Mouse (Mus musculus) liver, adult 2 months (tissue): Measurements from ENCODE around the gene Ing2. TPM values are rescaled to one million over a fixed set of nuclear protein-coding genes. Genes with fewer than 3 reads are reported as not detected.

Source experiments
- DNase-seq: peaks from one replicate; pipeline ENCODE4 v3.0.0-alpha.2; 2011; ENCODE audit warnings: low read depth, low spot score; ENCODE audit errors: extremely low read depth
- H3K27ac ChIP-seq: fragments of 200-500 bp; replicated peaks from 2 replicates; pipeline ENCODE4 v1.5.1; 2012; ENCODE audit warnings: low read depth, mild to moderate bottlenecking, control low read depth, inconsistent platforms, low read length; ENCODE audit not compliant: insufficient read depth
- H3K27me3 ChIP-seq: fragments of 200-500 bp; 2 replicates; pipeline ENCODE4 v1.6.1; 2012; ENCODE audit warnings: mild to moderate bottlenecking, moderate library complexity, low read length, inconsistent platforms; ENCODE audit not compliant: control insufficient read depth, insufficient read depth
- H3K36me3 ChIP-seq: fragments of 200-500 bp; 2 replicates; pipeline ENCODE4 v1.6.1; 2012; ENCODE audit warnings: low read length, inconsistent platforms; ENCODE audit not compliant: control insufficient read depth, insufficient read depth
- H3K4me1 ChIP-seq: fragments of 200-500 bp; 2 replicates; pipeline ENCODE4 v1.6.1; 2011; ENCODE audit warnings: low read length; ENCODE audit not compliant: control insufficient read depth, insufficient read depth
- H3K4me3 ChIP-seq: fragments of 200-500 bp; 2 replicates; pipeline ENCODE4 v1.5.1; 2011; ENCODE audit warnings: low read depth, mild to moderate bottlenecking, control low read depth, low read length, moderate library complexity; ENCODE audit not compliant: insufficient read depth
- H3K79me2 ChIP-seq: fragments of 200-500 bp; 2 replicates; pipeline ENCODE4 v1.6.1; 2012; ENCODE audit warnings: inconsistent platforms, mild to moderate bottlenecking, low read length, moderate library complexity; ENCODE audit not compliant: control insufficient read depth, insufficient read depth
- H3K9ac ChIP-seq: fragments of 200-500 bp; 2 replicates; pipeline ENCODE4 v1.6.1; 2012; ENCODE audit warnings: low read depth, mild to moderate bottlenecking, control low read depth, inconsistent platforms, low read length
- CTCF ChIP-seq: fragments of 200-500 bp; IDR thresholded peaks from 2 replicates; pipeline ENCODE4 v1.5.1; 2011; ENCODE audit warnings: low read depth, low read length, control low read depth
- POLR2A ChIP-seq: fragments of 200-500 bp; IDR thresholded peaks from 2 replicates; pipeline ENCODE4 v1.6.1; 2011; ENCODE audit warnings: low read length, control low read depth; ENCODE audit not compliant: insufficient read depth; ENCODE audit errors: extremely low read depth
- WGBS: fragments of 180-500 bp; shearing (Covaris S2); methylation state at CpG from one replicate; pipeline ENCODE4 v1.1.7; 2018; 5-methylcytosine and 5-hydroxymethylcytosine counted together
- polyA plus RNA-seq: library from polyadenylated mRNA; depleted of rRNA; stranded (reverse); fragments of >200 nt; gene quantifications from 2 replicates; pipeline ENCODE4 v1.2.3, GENCODE M21; 2012
- total RNA-seq: library from RNA; depleted of rRNA; stranded (reverse); fragments of >200 nt; gene quantifications from 2 replicates; pipeline ENCODE4 v1.2.3, GENCODE M21; 2014

Ing2 gene
- total and polyA plus RNA-seq, 2 experiments, result 2.6 to 11.4 TPM

- 64% methylated on average over 4 of the region's 4 CpGs for WGBS
- H3K79me2 ChIP-seq, result no peaks in the 10 kb centered on the region; the same call in 1 of the 2 replicates
Measured at GRCm38 (mm10) chr8:47680306-47680705, 5.0 kb upstream of the Ing2 start.

DNA sequence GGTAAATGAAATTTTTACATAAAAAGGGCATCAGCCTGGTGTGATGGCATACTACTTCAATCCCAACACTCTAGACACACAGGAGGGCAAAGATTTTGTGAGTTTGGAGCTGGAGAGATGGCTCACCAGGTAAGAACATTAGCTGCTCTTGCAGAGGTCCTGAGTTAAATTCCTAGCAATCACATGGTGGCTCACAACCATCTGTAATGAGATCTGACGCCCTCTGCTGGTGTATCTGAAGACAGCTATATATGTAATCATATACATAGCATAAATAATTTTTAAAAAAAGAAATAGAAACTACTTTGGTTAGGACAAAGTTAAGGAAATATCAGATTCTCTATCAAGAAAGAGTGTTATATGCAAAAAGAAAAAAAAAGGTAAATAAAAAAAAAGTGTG lies 4.2 kb upstream of the Ing2 start:
- no peak for DNase-seq
- Histone ChIP-seq H3K4me1 (0 out of 2 replicates have a peak, but pooled peaks cover 2% of the 10 kb centered on the region), H3K27ac (no peak overlapping the region), H3K79me2 (peaks cover under 1% of the 10 kb centered on the region; the same call in 1 of the 2 replicates), H3K27me3 (no peaks in the 10 kb centered on the region), H3K36me3 (no peaks in the 10 kb centered on the region), H3K4me3 (no peak overlapping the region), H3K9ac (no peak overlapping the region)
- no peak for TF ChIP-seq CTCF
- no peak for TF ChIP-seq POLR2A
- 84% methylated on average over 1 of the region's 1 CpGs for WGBS

More at GRCm38 (mm10) chr8:47680306-47680705, 5.0 kb upstream of the Ing2 start:
- Histone ChIP-seq H3K27me3 (no peaks in the 10 kb centered on the region), H3K9ac (no peak overlapping the region), H3K27ac (no peak overlapping the region), H3K36me3 (no peaks in the 10 kb centered on the region), H3K4me1 (0 out of 2 replicates have a peak, but pooled peaks cover 2% of the 10 kb centered on the region), H3K4me3 (no peak overlapping the region)
- DNase-seq, result no peak
- TF ChIP-seq CTCF, result no peak
- TF ChIP-seq POLR2A, result no peak

- no peak overlapping the region for H3K4me3 ChIP-seq
Measured at GRCm38 (mm10) chr8:47676631-47677030, 1.3 kb upstream of the Ing2 start.

GRCm38 (mm10) chr8:47676224-47676623 lies 868 bp upstream of the Ing2 start:
- peak overlapping the region; percentile 93 for H3K9ac ChIP-seq

More at GRCm38 (mm10) chr8:47676631-47677030, 1.3 kb upstream of the Ing2 start:
- DNase-seq, result no peak
- no peaks in the 10 kb centered on the region for H3K36me3 ChIP-seq
- no peak overlapping the region for H3K27ac ChIP-seq
- no peaks in the 10 kb centered on the region for H3K27me3 ChIP-seq
- no peak for TF ChIP-seq POLR2A
- TF ChIP-seq CTCF, result no peak
- peaks cover 5% of the 10 kb centered on the region; the same call in 1 of the 2 replicates for H3K4me1 ChIP-seq
- no peak overlapping the region for H3K9ac ChIP-seq
- WGBS, result 45% methylated on average over 2 of the region's 2 CpGs
- H3K79me2 ChIP-seq, result peaks cover 7% of the 10 kb centered on the region; the same call in 1 of the 2 replicates

DNA sequence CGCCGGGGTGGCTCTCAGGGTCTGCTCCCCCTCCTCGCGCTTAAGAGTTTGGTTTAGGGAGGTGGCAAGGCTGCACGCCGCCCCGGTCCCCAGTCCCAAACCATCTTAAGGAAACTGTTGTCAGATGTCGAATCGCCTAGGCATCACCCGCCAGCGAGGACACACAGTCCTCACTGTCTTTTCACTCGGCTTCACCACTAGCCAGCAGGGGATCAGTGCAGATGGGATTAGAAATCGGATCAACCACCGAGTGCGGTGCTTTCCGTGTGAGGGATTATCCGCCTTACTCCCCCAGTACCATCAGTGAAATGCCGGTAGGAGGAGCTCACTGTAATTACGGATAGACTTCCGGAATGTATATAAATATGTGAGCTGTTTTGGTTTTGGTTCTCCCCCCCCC lies 430 bp upstream of the Ing2 start:
- Histone ChIP-seq H3K27ac (peak overlapping the region; percentile 95), H3K4me1 (peaks cover 5% of the 10 kb centered on the region; the same call in 1 of the 2 replicates), H3K4me3 (peak overlapping the region; percentile 83), H3K27me3 (no peaks in the 10 kb centered on the region), H3K36me3 (no peaks in the 10 kb centered on the region), H3K79me2 (peaks cover 9% of the 10 kb centered on the region; the same call in 1 of the 2 replicates), H3K9ac (peak overlapping the region; percentile 93)
- 1% methylated on average over 20 of the region's 20 CpGs for WGBS
- DNase-seq, result peak; percentile 33
- TF ChIP-seq POLR2A, result no peak

More at GRCm38 (mm10) chr8:47676224-47676623, 868 bp upstream of the Ing2 start:
- WGBS, result 2% methylated on average over 15 of the region's 15 CpGs
- H3K27ac ChIP-seq, result no peak overlapping the region; the same call in 1 of the 2 replicates
- peaks cover 8% of the 10 kb centered on the region; the same call in 1 of the 2 replicates for H3K79me2 ChIP-seq
- no peak for TF ChIP-seq CTCF
- TF ChIP-seq POLR2A, result no peak
- no peaks in the 10 kb centered on the region for H3K36me3 ChIP-seq
- no peak for DNase-seq
- peak overlapping the region; percentile 38 for H3K4me3 ChIP-seq
- peaks cover 5% of the 10 kb centered on the region; the same call in 1 of the 2 replicates for H3K4me1 ChIP-seq
- H3K27me3 ChIP-seq, result no peaks in the 10 kb centered on the region

DNA sequence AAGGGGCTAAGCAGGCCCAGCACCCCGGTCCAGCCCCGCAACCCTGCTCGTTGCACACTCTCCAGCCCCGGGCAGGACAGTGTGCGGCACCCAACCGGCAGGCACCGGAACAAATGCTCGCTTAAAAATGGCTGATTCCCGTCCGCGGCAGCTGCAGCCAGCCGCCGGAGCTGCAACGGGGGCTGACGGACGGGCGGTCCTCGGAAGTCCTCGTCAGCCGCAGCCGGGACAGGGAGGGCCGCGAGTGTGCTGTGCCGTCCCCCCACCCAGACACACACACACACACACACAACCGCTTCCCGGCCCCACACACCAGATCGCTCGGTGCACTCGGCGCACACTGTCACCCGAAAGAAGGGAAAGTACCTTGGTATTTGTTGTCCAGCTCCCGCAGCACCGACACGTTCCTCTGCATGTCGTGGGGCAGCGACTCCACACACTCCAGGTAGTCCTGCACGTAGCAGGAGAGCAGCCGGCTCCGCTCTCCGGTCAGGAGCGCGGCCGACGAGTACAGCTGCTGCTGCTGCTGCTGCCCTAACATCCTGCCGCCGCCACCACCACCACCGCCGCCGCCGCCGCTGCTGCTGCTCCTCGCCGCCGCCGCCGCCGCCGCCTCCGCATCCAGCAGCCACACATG lies 1.1 kb downstream of the Ing2 start:
- H3K36me3 ChIP-seq, result no peaks in the 10 kb centered on the region
- peak overlapping the region; percentile 98 for H3K9ac ChIP-seq
- WGBS, result under 1% methylated on average over 55 of the region's 59 CpGs
- peak overlapping the region; percentile 78 for H3K27ac ChIP-seq
- DNase-seq, result no peak
- TF ChIP-seq POLR2A (no peak), CTCF (no peak)
- peaks cover 9% of the 10 kb centered on the region; the same call in 1 of the 2 replicates for H3K79me2 ChIP-seq
- H3K4me1 ChIP-seq, result peaks cover 5% of the 10 kb centered on the region; the same call in 1 of the 2 replicates
- H3K4me3 ChIP-seq, result peak overlapping the region; percentile 78
- no peaks in the 10 kb centered on the region for H3K27me3 ChIP-seq
